Mouse (Mus musculus): ENCODE results near the gene Ppp6r3. TPM values are rescaled to one million over a fixed set of nuclear protein-coding genes. Genes with fewer than 3 reads are reported as not detected.

The Ppp6r3 gene
- total RNA-seq, 2 experiments from 2014 or later = 83.3 to 85.6 TPM

Other genes with a start within 250 kb of the Ppp6r3 start
- gene Tesmin, start 186.9 kb downstream of the Ppp6r3 start, total RNA-seq (2021) = 1 to 10 TPM; 5.0 to 5.2 TPM
- gene Gal, start 161.2 kb downstream of the Ppp6r3 start, total RNA-seq (2021) = not detected
- 10 to 100 TPM; 47.8 to 52.8 TPM for gene Lrp5, start 110.8 kb upstream of the Ppp6r3 start, total RNA-seq (2021)
- gene 1810055G02Rik, start 132.5 kb upstream of the Ppp6r3 start, total RNA-seq (2021) = 1 to 10 TPM; 8.9 TPM
- gene Kmt5b, start 191.7 kb upstream of the Ppp6r3 start, total RNA-seq (2021) = 10 to 100 TPM; 35.3 to 40.1 TPM